Mouse (Mus musculus): Measurements from ENCODE around the gene Gorasp1.

GRCm38 (mm10) chr9:119980770-119981182 lies 43.4 kb upstream of the Gorasp1 start:
- TF ChIP-seq POLR2A (IDR thresholded peaks at IDR 0.05; ENCODE audit: low read depth, low read length) (no peak), CTCF (IDR thresholded peaks at IDR 0.05; ENCODE audit: extremely low read depth, insufficient read depth, insufficient read length, insufficient replicate concordance) (no peak)
